Mouse (Mus musculus): Measurements from ENCODE around the gene Sectm1b. TPM values are rescaled to one million over a fixed set of nuclear protein-coding genes. Genes with fewer than 3 reads are reported as not detected.

Sectm1b gene
- polyA plus RNA-seq, 1 experiment from 2014 or later, result 0.23 TPM

GRCm38 (mm10) chr11:121101124-121101805, 37.9 kb upstream of the Sectm1b start:
- H3K9me3 ChIP-seq (ENCODE audit: low read length), result no peaks in the 10 kb centered on the region
- no peaks in the 10 kb centered on the region for H3K36me3 ChIP-seq (replicated peaks; ENCODE audit: insufficient read depth, low read length)
- no peak overlapping the region for H3K9ac ChIP-seq (replicated peaks)
- DNase-seq (no peak), ATAC-seq (0 out of 2 replicates have a peak, but pooled peaks have one; percentile 2)
- H3K27me3 ChIP-seq (ENCODE audit: insufficient read depth, low read length), result no peaks in the 10 kb centered on the region
- 64% methylated on average over 4 of the region's 4 CpGs for WGBS (ENCODE audit: insufficient replicate concordance)
- peaks cover 14% of the 10 kb centered on the region; the same call in 1 of the 2 replicates for H3K4me1 ChIP-seq (ENCODE audit: insufficient read depth)
- no peak overlapping the region for H3K4me2 ChIP-seq (ENCODE audit: low read depth, low read length)
- H3K27ac ChIP-seq (ENCODE audit: low read depth), result no peak overlapping the region
- TF ChIP-seq EP300 (IDR thresholded peaks at IDR 0.05; ENCODE audit: low read depth) (no peak), CTCF (IDR thresholded peaks at IDR 0.05; ENCODE audit: low read depth) (no peak)
- no peak overlapping the region for H3K4me3 ChIP-seq (ENCODE audit: low read depth, low read length)

DNA sequence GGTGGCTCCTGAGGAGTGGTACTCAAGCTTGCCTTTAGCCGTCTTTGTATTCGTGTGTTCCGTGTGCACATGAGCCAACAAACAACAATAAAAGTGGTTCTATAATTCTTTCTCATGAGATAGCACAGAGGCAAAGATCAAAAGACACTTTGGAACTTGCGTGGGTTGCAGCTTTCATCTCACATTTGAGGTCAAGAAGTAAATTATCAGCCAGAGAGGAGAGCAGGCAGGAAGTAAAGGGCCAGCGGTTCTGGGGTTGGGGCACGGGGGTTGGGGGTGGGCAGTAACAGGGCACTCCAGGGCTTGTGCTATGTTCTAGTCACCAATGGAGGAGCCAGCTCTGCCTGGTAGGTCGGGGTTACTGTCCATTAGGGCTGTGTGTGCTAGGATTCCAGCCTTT, 37.3 kb upstream of the Sectm1b start:
- peak; percentile 50 for ATAC-seq
- H3K4me2 ChIP-seq (ENCODE audit: low read depth, low read length), result no peak overlapping the region

GRCm38 (mm10) chr11:121099762-121100161, 36.4 kb upstream of the Sectm1b start:
- peak; percentile 64 for ATAC-seq
- peaks cover 14% of the 10 kb centered on the region; the same call in 1 of the 2 replicates for H3K4me1 ChIP-seq (ENCODE audit: insufficient read depth)
- no peaks in the 10 kb centered on the region for H3K27me3 ChIP-seq (ENCODE audit: insufficient read depth, low read length)
- 51% methylated on average over 7 of the region's 7 CpGs for WGBS (ENCODE audit: insufficient replicate concordance)
- H3K9ac ChIP-seq (replicated peaks), result no peak overlapping the region
- no peak for TF ChIP-seq EP300 (IDR thresholded peaks at IDR 0.05; ENCODE audit: low read depth)
- no peak for TF ChIP-seq CTCF (IDR thresholded peaks at IDR 0.05; ENCODE audit: low read depth)
- no peak overlapping the region for H3K27ac ChIP-seq (ENCODE audit: low read depth)
- no peak overlapping the region for H3K4me3 ChIP-seq (ENCODE audit: low read depth, low read length)
- H3K9me3 ChIP-seq (ENCODE audit: low read length), result no peaks in the 10 kb centered on the region
- H3K36me3 ChIP-seq (replicated peaks; ENCODE audit: insufficient read depth, low read length), result no peaks in the 10 kb centered on the region
- no peak overlapping the region for H3K4me2 ChIP-seq (ENCODE audit: low read depth, low read length)
- no peak for DNase-seq

More for the DNA sequence above, 37.3 kb upstream of the Sectm1b start:
- Histone ChIP-seq H3K36me3 (replicated peaks; ENCODE audit: insufficient read depth, low read length) (no peaks in the 10 kb centered on the region), H3K4me1 (ENCODE audit: insufficient read depth) (peaks cover 14% of the 10 kb centered on the region; the same call in 1 of the 2 replicates), H3K9me3 (ENCODE audit: low read length) (no peaks in the 10 kb centered on the region), H3K27me3 (ENCODE audit: insufficient read depth, low read length) (no peaks in the 10 kb centered on the region), H3K4me3 (ENCODE audit: low read depth, low read length) (no peak overlapping the region), H3K27ac (ENCODE audit: low read depth) (no peak overlapping the region), H3K9ac (replicated peaks) (no peak overlapping the region)
- no peak for TF ChIP-seq CTCF (IDR thresholded peaks at IDR 0.05; ENCODE audit: low read depth)
- TF ChIP-seq EP300 (IDR thresholded peaks at IDR 0.05; ENCODE audit: low read depth), result no peak
- DNase-seq, result no peak
- 29% methylated on average over 7 of the region's 7 CpGs for WGBS (ENCODE audit: insufficient replicate concordance)

GRCm38 (mm10) chr11:121092606-121093585, 29.5 kb upstream of the Sectm1b start:
- H3K4me2 ChIP-seq (ENCODE audit: low read depth, low read length), result no peak overlapping the region
- H3K4me1 ChIP-seq (ENCODE audit: insufficient read depth), result no peaks in the 10 kb centered on the region
- ATAC-seq, result no peak
- H3K27ac ChIP-seq (ENCODE audit: low read depth), result no peak overlapping the region
- no peak overlapping the region for H3K9ac ChIP-seq (replicated peaks)
- no peaks in the 10 kb centered on the region for H3K36me3 ChIP-seq (replicated peaks; ENCODE audit: insufficient read depth, low read length)
- no peaks in the 10 kb centered on the region for H3K27me3 ChIP-seq (ENCODE audit: insufficient read depth, low read length)
- 73% methylated on average over 14 of the region's 14 CpGs for WGBS (ENCODE audit: insufficient replicate concordance)
- TF ChIP-seq EP300 (IDR thresholded peaks at IDR 0.05; ENCODE audit: low read depth), result no peak
- no peak for TF ChIP-seq CTCF (IDR thresholded peaks at IDR 0.05; ENCODE audit: low read depth)
- DNase-seq, result no peak
- no peak overlapping the region for H3K4me3 ChIP-seq (ENCODE audit: low read depth, low read length)
- H3K9me3 ChIP-seq (ENCODE audit: low read length), result no peaks in the 10 kb centered on the region

- H3K27me3 ChIP-seq (ENCODE audit: insufficient read depth, low read length), result no peaks in the 10 kb centered on the region
- no peak overlapping the region for H3K27ac ChIP-seq (ENCODE audit: low read depth)
- H3K9ac ChIP-seq (replicated peaks), result no peak overlapping the region
- H3K36me3 ChIP-seq (replicated peaks; ENCODE audit: insufficient read depth, low read length), result no peaks in the 10 kb centered on the region
- no peak for ATAC-seq
- TF ChIP-seq EP300 (IDR thresholded peaks at IDR 0.05; ENCODE audit: low read depth), result no peak
- TF ChIP-seq CTCF (IDR thresholded peaks at IDR 0.05; ENCODE audit: low read depth), result no peak
- no peak overlapping the region for H3K4me2 ChIP-seq (ENCODE audit: low read depth, low read length)
- 57% methylated on average over 4 of the region's 4 CpGs for WGBS (ENCODE audit: insufficient replicate concordance)
- H3K4me1 ChIP-seq (ENCODE audit: insufficient read depth), result no peaks in the 10 kb centered on the region
- no peak overlapping the region for H3K4me3 ChIP-seq (ENCODE audit: low read depth, low read length)
- no peak for DNase-seq
- no peaks in the 10 kb centered on the region for H3K9me3 ChIP-seq (ENCODE audit: low read length)
Observed at GRCm38 (mm10) chr11:121090943-121091342, 27.6 kb upstream of the Sectm1b start.

Measured in liver, postnatal 0 days (tissue).